Mouse (Mus musculus): ENCODE measurements around the gene Ralgps1. TPM values are rescaled to one million over a fixed set of nuclear protein-coding genes. Genes with fewer than 3 reads are reported as not detected.

Ralgps1 gene
- polyA plus RNA-seq, 1 experiment from 2014 or later, result 32.0 TPM

GRCm38 (mm10) chr2:33303416-33303947 is 67.8 kb downstream of the Ralgps1 start:
- WGBS, result 77% methylated on average over 11 of the region's 11 CpGs
- no peak overlapping the region for H3K4me3 ChIP-seq (ENCODE audit: low read length)
- no peaks in the 10 kb centered on the region for H3K4me1 ChIP-seq (ENCODE audit: control insufficient read depth, insufficient read depth, low read depth, low read length)
- no peak overlapping the region for H3K9ac ChIP-seq (ENCODE audit: low read depth, low read length)
- no peaks in the 10 kb centered on the region for H3K9me3 ChIP-seq (ENCODE audit: control insufficient read depth, low read length)
- no peak overlapping the region for H3K27ac ChIP-seq (ENCODE audit: low read depth, low read length)
- H3K27me3 ChIP-seq (replicated peaks; ENCODE audit: control insufficient read depth, insufficient read depth, low read length), result no peaks in the 10 kb centered on the region
- no peaks in the 10 kb centered on the region; the same call in 1 of the 2 replicates for H3K36me3 ChIP-seq (ENCODE audit: control insufficient read depth, insufficient read depth, low read length)
- ATAC-seq, result no peak
- no peak overlapping the region for H3K4me2 ChIP-seq (ENCODE audit: low read length)

GRCm38 (mm10) chr2:33302828-33303227 is 68.5 kb downstream of the Ralgps1 start:
- H3K4me1 ChIP-seq (ENCODE audit: control insufficient read depth, insufficient read depth, low read depth, low read length), result no peaks in the 10 kb centered on the region
- H3K4me3 ChIP-seq (ENCODE audit: low read length), result no peak overlapping the region
- H3K36me3 ChIP-seq (ENCODE audit: control insufficient read depth, insufficient read depth, low read length), result no peaks in the 10 kb centered on the region; the same call in 1 of the 2 replicates
- ATAC-seq, result no peak
- no peaks in the 10 kb centered on the region for H3K9me3 ChIP-seq (ENCODE audit: control insufficient read depth, low read length)
- H3K27me3 ChIP-seq (replicated peaks; ENCODE audit: control insufficient read depth, insufficient read depth, low read length), result no peaks in the 10 kb centered on the region
- H3K27ac ChIP-seq (ENCODE audit: low read depth, low read length), result no peak overlapping the region
- H3K9ac ChIP-seq (ENCODE audit: low read depth, low read length), result no peak overlapping the region
- WGBS, result 87% methylated on average over 4 of the region's 4 CpGs
- H3K4me2 ChIP-seq (ENCODE audit: low read length), result no peak overlapping the region

GRCm38 (mm10) chr2:33302405-33302804 is 68.9 kb downstream of the Ralgps1 start:
- no peak overlapping the region for H3K4me2 ChIP-seq (ENCODE audit: low read length)
- no peak overlapping the region for H3K4me3 ChIP-seq (ENCODE audit: low read length)
- no peaks in the 10 kb centered on the region; the same call in 1 of the 2 replicates for H3K36me3 ChIP-seq (ENCODE audit: control insufficient read depth, insufficient read depth, low read length)
- no peaks in the 10 kb centered on the region for H3K4me1 ChIP-seq (ENCODE audit: control insufficient read depth, insufficient read depth, low read depth, low read length)
- no peak for ATAC-seq
- H3K27me3 ChIP-seq (replicated peaks; ENCODE audit: control insufficient read depth, insufficient read depth, low read length), result no peaks in the 10 kb centered on the region
- H3K9ac ChIP-seq (ENCODE audit: low read depth, low read length), result no peak overlapping the region
- WGBS, result 81% methylated on average over 3 of the region's 3 CpGs
- no peaks in the 10 kb centered on the region for H3K9me3 ChIP-seq (ENCODE audit: control insufficient read depth, low read length)
- no peak overlapping the region for H3K27ac ChIP-seq (ENCODE audit: low read depth, low read length)

GRCm38 (mm10) chr2:33300371-33301046 is 70.8 kb downstream of the Ralgps1 start:
- no peaks in the 10 kb centered on the region; the same call in 1 of the 2 replicates for H3K36me3 ChIP-seq (ENCODE audit: control insufficient read depth, insufficient read depth, low read length)
- no peaks in the 10 kb centered on the region for H3K27me3 ChIP-seq (replicated peaks; ENCODE audit: control insufficient read depth, insufficient read depth, low read length)
- no peak overlapping the region for H3K27ac ChIP-seq (ENCODE audit: low read depth, low read length)
- no peak overlapping the region for H3K4me2 ChIP-seq (ENCODE audit: low read length)
- H3K9me3 ChIP-seq (ENCODE audit: control insufficient read depth, low read length), result no peaks in the 10 kb centered on the region
- no peak overlapping the region for H3K4me3 ChIP-seq (ENCODE audit: low read length)
- no peaks in the 10 kb centered on the region for H3K4me1 ChIP-seq (ENCODE audit: control insufficient read depth, insufficient read depth, low read depth, low read length)
- no peak overlapping the region for H3K9ac ChIP-seq (ENCODE audit: low read depth, low read length)
- WGBS, result 61% methylated on average over 3 of the region's 3 CpGs
- ATAC-seq, result no peak

DNA sequence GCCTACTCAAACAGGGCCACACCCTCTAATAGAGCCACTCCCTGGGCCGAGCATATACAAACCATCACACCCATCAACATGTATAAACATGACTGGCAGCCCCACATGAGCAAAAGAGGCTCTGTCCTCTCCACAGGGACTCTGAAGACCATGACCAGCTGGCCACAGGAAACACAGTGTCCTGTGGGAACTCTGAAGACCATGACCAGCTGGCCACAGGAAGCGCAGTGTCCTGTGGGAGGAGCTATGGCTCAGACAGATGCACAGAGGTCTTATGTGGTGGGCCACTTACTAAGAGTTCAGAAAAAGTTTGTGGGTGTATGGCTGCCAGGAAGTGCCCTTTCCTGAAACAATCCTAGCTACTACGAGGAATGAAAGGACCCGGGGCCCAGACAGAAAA is 72.4 kb downstream of the Ralgps1 start:
- Histone ChIP-seq H3K4me3 (ENCODE audit: low read length) (no peak overlapping the region), H3K27ac (ENCODE audit: low read depth, low read length) (no peak overlapping the region), H3K9ac (ENCODE audit: low read depth, low read length) (no peak overlapping the region), H3K9me3 (ENCODE audit: control insufficient read depth, low read length) (no peaks in the 10 kb centered on the region), H3K36me3 (ENCODE audit: control insufficient read depth, insufficient read depth, low read length) (no peaks in the 10 kb centered on the region; the same call in 1 of the 2 replicates), H3K4me1 (ENCODE audit: control insufficient read depth, insufficient read depth, low read depth, low read length) (no peaks in the 10 kb centered on the region), H3K4me2 (ENCODE audit: low read length) (no peak overlapping the region), H3K27me3 (replicated peaks; ENCODE audit: control insufficient read depth, insufficient read depth, low read length) (no peaks in the 10 kb centered on the region)
- 97% methylated on average over 4 of the region's 4 CpGs for WGBS
- ATAC-seq, result 0 out of 2 replicates have a peak, but pooled peaks have one; percentile 18

DNA sequence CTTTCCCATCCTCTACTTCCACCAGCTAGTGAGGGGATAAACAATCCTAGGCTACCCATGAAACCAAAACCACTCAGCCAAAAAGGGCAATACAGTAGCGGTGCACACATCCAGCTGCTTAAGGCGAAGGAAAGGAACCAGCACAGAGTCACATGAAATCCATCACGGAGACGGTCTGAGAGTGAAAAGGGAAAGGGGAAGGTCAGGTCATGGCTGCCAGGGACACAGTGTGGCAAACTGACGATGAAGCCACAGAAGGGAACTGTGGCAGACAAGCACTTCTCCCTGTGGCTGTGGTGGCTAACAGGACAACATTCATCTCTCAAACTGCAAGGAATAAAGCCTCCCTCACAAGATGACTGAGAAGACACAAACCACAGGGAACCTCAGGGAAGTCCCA is 76.2 kb downstream of the Ralgps1 start:
- H3K4me1 ChIP-seq (ENCODE audit: control insufficient read depth, insufficient read depth, low read depth, low read length), result no peaks in the 10 kb centered on the region
- no peak for ATAC-seq
- H3K36me3 ChIP-seq (ENCODE audit: control insufficient read depth, insufficient read depth, low read length), result peaks cover 2% of the 10 kb centered on the region
- H3K4me2 ChIP-seq (ENCODE audit: low read length), result no peak overlapping the region
- no peak overlapping the region for H3K4me3 ChIP-seq (ENCODE audit: low read length)
- H3K9ac ChIP-seq (ENCODE audit: low read depth, low read length), result no peak overlapping the region
- WGBS, result 87% methylated on average over 5 of the region's 5 CpGs
- no peak overlapping the region for H3K27ac ChIP-seq (ENCODE audit: low read depth, low read length)
- H3K9me3 ChIP-seq (ENCODE audit: control insufficient read depth, low read length), result no peaks in the 10 kb centered on the region
- no peaks in the 10 kb centered on the region for H3K27me3 ChIP-seq (replicated peaks; ENCODE audit: control insufficient read depth, insufficient read depth, low read length)

DNA sequence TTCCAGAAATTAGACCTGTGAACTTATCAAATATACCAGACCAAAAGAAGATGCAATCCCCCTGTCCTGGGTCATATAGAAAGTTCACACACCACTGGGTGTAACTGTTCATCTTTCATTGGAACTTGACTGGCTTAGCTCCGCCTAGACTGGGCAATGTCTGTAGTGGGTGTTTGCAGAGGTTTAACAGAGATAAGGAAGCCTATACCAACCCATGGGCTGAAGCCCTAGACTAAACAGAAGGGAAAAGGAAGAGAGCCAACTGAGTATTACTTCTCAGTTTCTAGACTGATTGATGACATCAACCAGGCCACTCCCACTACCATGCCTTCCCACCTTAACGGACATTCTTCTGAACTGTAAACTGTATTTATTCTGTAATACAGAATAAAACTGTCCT is 79.2 kb downstream of the Ralgps1 start:
- Histone ChIP-seq H3K4me1 (ENCODE audit: control insufficient read depth, insufficient read depth, low read depth, low read length) (no peaks in the 10 kb centered on the region), H3K4me2 (ENCODE audit: low read length) (no peak overlapping the region), H3K9ac (ENCODE audit: low read depth, low read length) (no peak overlapping the region), H3K36me3 (ENCODE audit: control insufficient read depth, insufficient read depth, low read length) (peaks cover 9% of the 10 kb centered on the region; the same call in 1 of the 2 replicates), H3K27me3 (replicated peaks; ENCODE audit: control insufficient read depth, insufficient read depth, low read length) (no peaks in the 10 kb centered on the region), H3K9me3 (ENCODE audit: control insufficient read depth, low read length) (peaks cover 4% of the 10 kb centered on the region), H3K27ac (ENCODE audit: low read depth, low read length) (no peak overlapping the region), H3K4me3 (ENCODE audit: low read length) (no peak overlapping the region)
- ATAC-seq, result no peak
- 85% methylated on average over 2 of the region's 2 CpGs for WGBS

- Histone ChIP-seq H3K27me3 (replicated peaks; ENCODE audit: control insufficient read depth, insufficient read depth, low read length) (no peaks in the 10 kb centered on the region), H3K36me3 (ENCODE audit: control insufficient read depth, insufficient read depth, low read length) (peaks cover 9% of the 10 kb centered on the region; the same call in 1 of the 2 replicates), H3K4me3 (ENCODE audit: low read length) (no peak overlapping the region), H3K4me2 (ENCODE audit: low read length) (no peak overlapping the region), H3K27ac (ENCODE audit: low read depth, low read length) (no peak overlapping the region), H3K9ac (ENCODE audit: low read depth, low read length) (no peak overlapping the region), H3K4me1 (ENCODE audit: control insufficient read depth, insufficient read depth, low read depth, low read length) (no peaks in the 10 kb centered on the region), H3K9me3 (ENCODE audit: control insufficient read depth, low read length) (peaks cover 4% of the 10 kb centered on the region)
- 78% methylated on average over 8 of the region's 8 CpGs for WGBS
- no peak for ATAC-seq
Measured at GRCm38 (mm10) chr2:33290491-33290890, 80.8 kb downstream of the Ralgps1 start.

- Histone ChIP-seq H3K36me3 (ENCODE audit: control insufficient read depth, insufficient read depth, low read length) (peaks cover 9% of the 10 kb centered on the region; the same call in 1 of the 2 replicates), H3K4me1 (ENCODE audit: control insufficient read depth, insufficient read depth, low read depth, low read length) (no peaks in the 10 kb centered on the region), H3K9ac (ENCODE audit: low read depth, low read length) (no peak overlapping the region), H3K27ac (ENCODE audit: low read depth, low read length) (no peak overlapping the region), H3K27me3 (replicated peaks; ENCODE audit: control insufficient read depth, insufficient read depth, low read length) (no peaks in the 10 kb centered on the region), H3K4me2 (ENCODE audit: low read length) (no peak overlapping the region), H3K4me3 (ENCODE audit: low read length) (no peak overlapping the region), H3K9me3 (ENCODE audit: control insufficient read depth, low read length) (peaks cover 4% of the 10 kb centered on the region)
- 95% methylated on average over 5 of the region's 5 CpGs for WGBS
- no peak for ATAC-seq
Measured at GRCm38 (mm10) chr2:33288837-33289236, 82.4 kb downstream of the Ralgps1 start.
